Mouse (Mus musculus) thymus, adult 2 months (tissue): Measurements from ENCODE around the gene Carns1.

Experiments
- CTCF ChIP-seq: fragments of 200-500 bp; IDR thresholded peaks from 2 replicates; pipeline ENCODE4 v1.5.1; 2012; ENCODE audit warnings: mild to moderate bottlenecking, control low read depth, low read length, moderate library complexity, borderline replicate concordance; ENCODE audit not compliant: control insufficient read depth, poor library complexity, insufficient read depth; ENCODE audit errors: extremely low read depth
- POLR2A ChIP-seq: fragments of 200-500 bp; IDR thresholded peaks from 2 replicates; pipeline ENCODE4 v1.6.1; 2012; ENCODE audit warnings: mild to moderate bottlenecking, low read length, control low read depth, moderate library complexity; ENCODE audit not compliant: control insufficient read depth, poor library complexity, insufficient read depth; ENCODE audit errors: extremely low read depth

DNA sequence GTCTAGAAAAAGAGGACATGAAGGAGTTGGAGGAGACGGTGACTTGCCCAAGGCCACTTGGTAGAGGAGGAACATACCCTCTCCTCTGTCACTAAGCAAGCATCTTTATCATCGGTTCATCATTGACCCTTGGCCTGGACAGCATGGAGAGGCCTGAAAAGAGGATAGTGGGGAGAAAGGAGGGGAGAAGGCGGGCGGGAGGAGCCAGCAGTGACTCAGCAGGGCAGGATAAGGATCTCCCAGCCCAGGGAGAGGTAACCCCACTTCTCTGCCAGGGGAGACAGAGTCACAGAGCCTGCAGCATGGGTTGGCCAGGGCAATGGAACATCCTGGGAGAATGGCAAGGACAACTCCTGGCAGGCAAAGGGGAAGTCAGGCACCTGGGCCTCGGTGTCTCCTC lies 33.3 kb upstream of the Carns1 start:
- TF ChIP-seq POLR2A (no peak), CTCF (no peak)
